Mouse (Mus musculus) E14TG2a.4 (cell line): ENCODE data around the gene Gm10722.
"Not testable (repeated sequence)": the region's sequence is repeated elsewhere in the genome, so short reads cannot be mapped to it uniquely, and the experiment has no call there.

Experiments used
- CTCF ChIP-seq: conservative IDR thresholded peaks from 2 replicates; pipeline ENCODE4 v1.5.1; 2014; ENCODE audit warnings: low read length
- NANOG ChIP-seq: IDR thresholded peaks from 2 replicates; pipeline ENCODE4 v1.6.1; 2014; ENCODE audit warnings: borderline replicate concordance, low read length, mixed read lengths
- POU5F1 ChIP-seq: IDR thresholded peaks from 2 replicates; pipeline ENCODE4 v1.6.1; 2014; ENCODE audit warnings: low read length, borderline replicate concordance

- TF ChIP-seq CTCF, NANOG, POU5F1: not testable (repeated sequence)
These were observed 11.4 kb downstream of the Gm10722 start for GRCm38 (mm10) chr9:3012054-3012621.
